Mouse (Mus musculus) cerebral cortex, adult 2 months (tissue): ENCODE data around the gene Nt5e.

Source experiments
- WGBS: fragments of 180-500 bp; shearing (Covaris S2); methylation state at CpG from one replicate; pipeline ENCODE4 v1.1.7; 2018; 5-methylcytosine and 5-hydroxymethylcytosine counted together

Gene Nt5e

GRCm38 (mm10) chr9:88326930-88327901 is at the start of gene Nt5e:
Nt5e (plus strand) TSS chr9:88327197.
- 2% methylated on average over 66 of the region's 66 CpGs for WGBS

- WGBS, result 85% methylated on average over 4 of the region's 4 CpGs
These were observed 49.4 kb upstream of the Nt5e start for GRCm38 (mm10) chr9:88277588-88277987.

GRCm38 (mm10) chr9:88279728-88280127 is 47.3 kb upstream of the Nt5e start:
- whole genome bisulfite sequencing, result 79% methylated on average over 2 of the region's 2 CpGs

GRCm38 (mm10) chr9:88289568-88290168 is 37.3 kb upstream of the Nt5e start:
- whole genome bisulfite sequencing, result 82% methylated on average over 7 of the region's 7 CpGs

- WGBS, result 90% methylated on average over 2 of the region's 2 CpGs
These were observed 34.1 kb upstream of the Nt5e start for GRCm38 (mm10) chr9:88292836-88293370.

GRCm38 (mm10) chr9:88295798-88296197 is 31.2 kb upstream of the Nt5e start:
- 36% methylated on average over 4 of the region's 4 CpGs for WGBS

- 66% methylated on average over 5 of the region's 5 CpGs for WGBS
These were observed 30.7 kb upstream of the Nt5e start for GRCm38 (mm10) chr9:88296321-88296720.

GRCm38 (mm10) chr9:88297244-88297643 is 29.8 kb upstream of the Nt5e start:
- 90% methylated on average over 3 of the region's 3 CpGs for WGBS

GRCm38 (mm10) chr9:88297871-88298658 is 28.9 kb upstream of the Nt5e start:
- 85% methylated on average over 8 of the region's 8 CpGs for WGBS

GRCm38 (mm10) chr9:88307019-88307618 is 19.9 kb upstream of the Nt5e start:
- 91% methylated on average over 2 of the region's 2 CpGs for WGBS

GRCm38 (mm10) chr9:88309127-88309526 is 17.9 kb upstream of the Nt5e start:
- WGBS, result 74% methylated on average over 1 of the region's 1 CpGs

GRCm38 (mm10) chr9:88324616-88325015 is 2.4 kb upstream of the Nt5e start:
- WGBS, result 91% methylated on average over 3 of the region's 3 CpGs

- 69% methylated on average over 5 of the region's 5 CpGs for WGBS
These were observed 1.7 kb downstream of the Nt5e start for GRCm38 (mm10) chr9:88328666-88329065.

- 47% methylated on average over 10 of the region's 10 CpGs for WGBS
These were observed 2.3 kb downstream of the Nt5e start for GRCm38 (mm10) chr9:88329166-88329748.

GRCm38 (mm10) chr9:88330316-88330715 is 3.3 kb downstream of the Nt5e start:
- whole genome bisulfite sequencing, result 78% methylated on average over 3 of the region's 3 CpGs

- 77% methylated on average over 3 of the region's 3 CpGs for WGBS
These were observed 5.5 kb downstream of the Nt5e start for GRCm38 (mm10) chr9:88332447-88332846.

- WGBS, result 59% methylated on average over 2 of the region's 2 CpGs
These were observed 8.8 kb downstream of the Nt5e start for GRCm38 (mm10) chr9:88335839-88336238.

GRCm38 (mm10) chr9:88340819-88341218 is 13.8 kb downstream of the Nt5e start:
- 79% methylated on average over 3 of the region's 3 CpGs for WGBS

GRCm38 (mm10) chr9:88342241-88342640 is 15.2 kb downstream of the Nt5e start:
- WGBS, result 69% methylated on average over 7 of the region's 7 CpGs

GRCm38 (mm10) chr9:88342701-88343100 is 15.7 kb downstream of the Nt5e start:
- 46% methylated on average over 3 of the region's 3 CpGs for WGBS

- WGBS, result 95% methylated on average over 2 of the region's 2 CpGs
These were observed 17.4 kb downstream of the Nt5e start for GRCm38 (mm10) chr9:88344424-88344823.
